Mouse (Mus musculus): ENCODE measurements at regions not wholly inside any gene's neighbourhood (a gene's known extent, or its start where the extent isn't known, plus 50 kb on each side); places are given as distances from the start of the nearest gene placed in this dataset.

DNA sequence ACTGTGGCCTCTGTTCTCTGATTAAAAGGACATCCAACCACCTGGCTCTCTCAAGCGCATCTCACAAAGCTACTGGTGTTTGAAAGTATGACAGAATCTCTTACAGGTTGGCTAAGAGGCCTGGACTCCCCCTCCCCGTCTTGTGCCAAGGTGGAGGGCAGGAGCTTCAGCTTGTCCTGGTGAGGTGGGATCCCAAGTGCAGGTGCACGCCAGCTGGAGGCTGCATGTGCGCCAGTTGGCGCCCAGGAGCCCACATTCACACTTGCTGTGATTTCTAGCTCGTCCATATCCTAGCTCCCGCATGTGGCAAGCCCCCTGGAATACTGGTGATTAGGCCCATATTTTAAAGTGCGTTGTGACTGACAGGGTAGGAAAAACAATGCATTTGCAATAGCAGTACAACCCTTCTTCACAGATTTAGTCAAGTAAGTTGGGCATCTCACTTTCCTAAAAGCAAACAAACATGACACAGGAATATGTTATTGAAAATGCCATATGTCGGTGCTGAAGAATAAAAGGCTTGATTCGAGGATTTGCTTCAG lies 292.8 kb upstream of the Tenm3 start:
- H3K4me1 ChIP-seq (ENCODE audit: control insufficient read depth, insufficient read depth, low read length): no peaks in the 10 kb centered on the region
- H3K4me2 ChIP-seq (ENCODE audit: low read depth, low read length): no peak overlapping the region
- WGBS: 81% methylated on average over 10 of the region's 10 CpGs
- no peaks in the 10 kb centered on the region for H3K27me3 ChIP-seq (ENCODE audit: control insufficient read depth, insufficient read depth, low read length)
- H3K27ac ChIP-seq (ENCODE audit: low read length): no peak overlapping the region
- no peak overlapping the region for H3K4me3 ChIP-seq (replicated peaks; ENCODE audit: low read length)
- ATAC-seq (ENCODE audit: insufficient read depth, low FRiP score): no peak
- H3K9me3 ChIP-seq (replicated peaks; ENCODE audit: control insufficient read depth, low read length): no peaks in the 10 kb centered on the region
- no peak overlapping the region for H3K9ac ChIP-seq (ENCODE audit: low read length)
- no peaks in the 10 kb centered on the region for H3K36me3 ChIP-seq (ENCODE audit: control insufficient read depth, insufficient read depth, low read length)

DNA sequence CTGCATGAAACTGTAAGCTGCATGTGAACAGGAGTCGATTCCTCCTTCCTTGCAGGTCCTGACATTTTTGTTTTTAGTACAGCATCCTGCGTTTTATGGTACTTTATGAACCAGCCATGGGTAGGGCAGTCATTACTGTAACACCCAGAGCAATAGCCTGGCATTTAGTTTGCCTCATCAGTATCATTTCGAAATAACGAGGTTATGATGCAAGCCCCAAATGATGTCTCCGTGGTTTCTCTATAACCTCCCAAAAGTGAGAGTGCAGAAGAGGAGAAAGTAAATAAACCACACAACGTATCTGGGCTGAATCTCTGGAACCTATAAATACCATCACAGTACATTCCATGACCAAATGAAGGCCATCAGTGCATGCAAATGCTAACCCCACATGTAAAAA lies 265.3 kb upstream of the Tenm3 start:
- H3K9me3 ChIP-seq (replicated peaks; ENCODE audit: control insufficient read depth, low read length): no peaks in the 10 kb centered on the region
- no peak for ATAC-seq (ENCODE audit: insufficient read depth, low FRiP score)
- no peak overlapping the region for H3K4me3 ChIP-seq (replicated peaks; ENCODE audit: low read length)
- WGBS: 74% methylated on average over 6 of the region's 6 CpGs
- no peak overlapping the region for H3K4me2 ChIP-seq (ENCODE audit: low read depth, low read length)
- no peaks in the 10 kb centered on the region for H3K4me1 ChIP-seq (ENCODE audit: control insufficient read depth, insufficient read depth, low read length)
- no peak overlapping the region for H3K9ac ChIP-seq (ENCODE audit: low read length)
- no peaks in the 10 kb centered on the region for H3K27me3 ChIP-seq (ENCODE audit: control insufficient read depth, insufficient read depth, low read length)
- H3K36me3 ChIP-seq (ENCODE audit: control insufficient read depth, insufficient read depth, low read length): no peaks in the 10 kb centered on the region
- H3K27ac ChIP-seq (ENCODE audit: low read length): no peak overlapping the region

DNA sequence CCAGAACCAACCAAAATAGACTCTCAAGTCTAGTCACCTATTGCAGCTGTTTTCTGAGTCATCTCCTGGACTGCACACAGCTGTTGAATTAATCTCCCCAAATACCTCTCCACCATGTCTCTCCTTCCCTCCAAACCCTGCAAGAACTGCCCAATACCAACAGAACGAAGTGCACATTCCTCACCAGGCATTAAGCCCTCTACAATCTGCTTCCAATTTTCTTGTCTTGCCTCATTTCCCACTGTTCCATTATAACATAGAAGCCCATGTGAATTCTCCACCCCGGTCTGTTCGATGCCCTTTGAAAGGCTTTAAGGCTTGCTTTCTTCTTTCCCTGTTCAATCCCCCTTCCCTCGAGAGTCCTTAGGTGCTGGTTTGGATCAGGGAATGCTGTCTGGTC lies 264.9 kb upstream of the Tenm3 start:
- H3K27me3 ChIP-seq (ENCODE audit: control insufficient read depth, insufficient read depth, low read length): no peaks in the 10 kb centered on the region
- H3K4me1 ChIP-seq (ENCODE audit: control insufficient read depth, insufficient read depth, low read length): no peaks in the 10 kb centered on the region
- no peaks in the 10 kb centered on the region for H3K36me3 ChIP-seq (ENCODE audit: control insufficient read depth, insufficient read depth, low read length)
- H3K4me3 ChIP-seq (replicated peaks; ENCODE audit: low read length): no peak overlapping the region
- no peak overlapping the region for H3K27ac ChIP-seq (ENCODE audit: low read length)
- WGBS: 75% methylated on average over 4 of the region's 4 CpGs
- H3K9me3 ChIP-seq (replicated peaks; ENCODE audit: control insufficient read depth, low read length): no peaks in the 10 kb centered on the region
- H3K9ac ChIP-seq (ENCODE audit: low read length): no peak overlapping the region
- ATAC-seq (ENCODE audit: insufficient read depth, low FRiP score): no peak
- no peak overlapping the region for H3K4me2 ChIP-seq (ENCODE audit: low read depth, low read length)

GRCm38 (mm10) chr8:49106531-49106930 lies 262.8 kb upstream of the Tenm3 start:
- H3K9me3 ChIP-seq (replicated peaks; ENCODE audit: control insufficient read depth, low read length): no peaks in the 10 kb centered on the region
- H3K4me2 ChIP-seq (ENCODE audit: low read depth, low read length): no peak overlapping the region
- no peak overlapping the region for H3K4me3 ChIP-seq (replicated peaks; ENCODE audit: low read length)
- no peaks in the 10 kb centered on the region for H3K27me3 ChIP-seq (ENCODE audit: control insufficient read depth, insufficient read depth, low read length)
- no peak for ATAC-seq (ENCODE audit: insufficient read depth, low FRiP score)
- no peaks in the 10 kb centered on the region for H3K36me3 ChIP-seq (ENCODE audit: control insufficient read depth, insufficient read depth, low read length)
- no peak overlapping the region for H3K27ac ChIP-seq (ENCODE audit: low read length)
- WGBS: 54% methylated on average over 3 of the region's 3 CpGs
- H3K4me1 ChIP-seq (ENCODE audit: control insufficient read depth, insufficient read depth, low read length): no peaks in the 10 kb centered on the region
- no peak overlapping the region for H3K9ac ChIP-seq (ENCODE audit: low read length)

- WGBS: 90% methylated on average over 7 of the region's 7 CpGs
- no peaks in the 10 kb centered on the region for H3K4me1 ChIP-seq (ENCODE audit: control insufficient read depth, insufficient read depth, low read length)
- H3K4me3 ChIP-seq (replicated peaks; ENCODE audit: low read length): no peak overlapping the region
- no peak overlapping the region for H3K27ac ChIP-seq (ENCODE audit: low read length)
- H3K9ac ChIP-seq (ENCODE audit: low read length): no peak overlapping the region
- H3K4me2 ChIP-seq (ENCODE audit: low read depth, low read length): no peak overlapping the region
- no peaks in the 10 kb centered on the region for H3K9me3 ChIP-seq (replicated peaks; ENCODE audit: control insufficient read depth, low read length)
- H3K27me3 ChIP-seq (ENCODE audit: control insufficient read depth, insufficient read depth, low read length): no peaks in the 10 kb centered on the region
- ATAC-seq (ENCODE audit: insufficient read depth, low FRiP score): no peak
- H3K36me3 ChIP-seq (ENCODE audit: control insufficient read depth, insufficient read depth, low read length): no peaks in the 10 kb centered on the region
Measured at GRCm38 (mm10) chr8:49101156-49101555, 257.4 kb upstream of the Tenm3 start.

GRCm38 (mm10) chr8:49084191-49084875 lies 240.6 kb upstream of the Tenm3 start:
- no peaks in the 10 kb centered on the region for H3K9me3 ChIP-seq (replicated peaks; ENCODE audit: control insufficient read depth, low read length)
- 84% methylated on average over 6 of the region's 6 CpGs for WGBS
- no peak overlapping the region for H3K27ac ChIP-seq (ENCODE audit: low read length)
- H3K27me3 ChIP-seq (ENCODE audit: control insufficient read depth, insufficient read depth, low read length): no peaks in the 10 kb centered on the region
- H3K9ac ChIP-seq (ENCODE audit: low read length): no peak overlapping the region
- no peaks in the 10 kb centered on the region for H3K36me3 ChIP-seq (ENCODE audit: control insufficient read depth, insufficient read depth, low read length)
- H3K4me1 ChIP-seq (ENCODE audit: control insufficient read depth, insufficient read depth, low read length): no peaks in the 10 kb centered on the region
- H3K4me3 ChIP-seq (replicated peaks; ENCODE audit: low read length): no peak overlapping the region
- ATAC-seq (ENCODE audit: insufficient read depth, low FRiP score): no peak
- no peak overlapping the region for H3K4me2 ChIP-seq (ENCODE audit: low read depth, low read length)

DNA sequence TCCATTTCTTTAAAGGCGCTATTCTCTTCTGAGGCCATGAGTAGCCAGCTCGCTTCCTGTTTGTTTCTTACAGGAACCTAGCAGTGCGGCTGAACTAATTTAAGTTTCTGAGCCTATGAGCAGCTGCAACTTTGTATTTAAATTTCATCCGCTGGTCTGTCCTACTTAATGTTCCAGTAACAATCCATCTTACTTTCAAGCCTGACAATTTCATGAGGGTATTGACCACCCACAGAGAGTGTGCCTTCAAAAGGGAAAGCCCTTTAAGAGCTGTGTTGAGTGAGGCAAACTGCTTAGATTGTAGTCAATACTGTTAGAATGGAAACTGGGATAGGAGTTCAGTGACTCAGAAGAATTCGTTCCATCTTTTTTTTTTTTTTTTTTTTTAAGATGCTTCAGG lies 225.7 kb upstream of the Tenm3 start:
- WGBS: 45% methylated on average over 5 of the region's 5 CpGs
- no peak overlapping the region for H3K4me3 ChIP-seq (replicated peaks; ENCODE audit: low read length)
- H3K4me2 ChIP-seq (ENCODE audit: low read depth, low read length): no peak overlapping the region
- H3K27ac ChIP-seq (ENCODE audit: low read length): no peak overlapping the region
- H3K27me3 ChIP-seq (ENCODE audit: control insufficient read depth, insufficient read depth, low read length): no peaks in the 10 kb centered on the region
- H3K36me3 ChIP-seq (ENCODE audit: control insufficient read depth, insufficient read depth, low read length): no peaks in the 10 kb centered on the region
- no peaks in the 10 kb centered on the region for H3K9me3 ChIP-seq (replicated peaks; ENCODE audit: control insufficient read depth, low read length)
- ATAC-seq (ENCODE audit: insufficient read depth, low FRiP score): no peak
- H3K9ac ChIP-seq (ENCODE audit: low read length): no peak overlapping the region
- no peaks in the 10 kb centered on the region for H3K4me1 ChIP-seq (ENCODE audit: control insufficient read depth, insufficient read depth, low read length)

DNA sequence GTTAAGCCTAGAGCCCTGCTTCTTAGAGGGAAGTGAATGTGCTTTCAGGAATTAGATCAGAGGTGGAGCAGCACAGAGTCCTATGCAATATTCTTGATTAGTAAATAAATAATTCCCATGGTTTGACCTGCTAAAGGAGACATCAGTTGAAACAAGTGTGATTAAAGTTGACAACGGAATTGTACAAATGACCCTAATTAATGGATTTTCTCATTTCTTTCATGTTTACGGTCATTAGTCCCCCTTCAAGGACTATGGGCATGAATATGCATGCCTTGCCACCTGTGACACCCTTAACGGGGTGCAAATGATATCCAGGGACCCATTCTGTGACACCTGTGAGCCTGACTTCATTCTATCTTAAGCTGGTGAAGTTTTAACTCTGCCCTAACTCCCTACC lies 219.5 kb upstream of the Tenm3 start:
- ATAC-seq (ENCODE audit: insufficient read depth, low FRiP score): no peak
- H3K27me3 ChIP-seq (ENCODE audit: control insufficient read depth, insufficient read depth, low read length): no peaks in the 10 kb centered on the region
- WGBS: 62% methylated on average over 3 of the region's 3 CpGs

DNA sequence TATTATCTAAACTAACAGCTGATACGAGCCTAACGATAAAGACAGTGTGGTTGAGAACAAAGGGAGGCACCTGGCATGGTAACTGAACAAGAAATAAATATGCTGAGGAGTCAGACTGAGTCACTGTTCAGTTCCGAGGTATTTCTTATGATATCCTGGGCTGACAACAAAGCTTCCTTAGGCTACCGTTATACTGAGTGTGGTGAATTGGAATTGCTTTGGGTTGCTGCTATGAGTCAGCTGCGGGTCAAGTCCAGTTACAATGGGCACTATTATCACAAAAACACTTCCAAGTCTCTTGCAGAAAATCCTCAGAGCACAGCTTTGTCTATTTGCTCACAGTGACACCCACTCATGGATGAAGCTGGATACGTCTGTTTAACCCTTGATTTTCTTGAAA lies 199.5 kb upstream of the Tenm3 start:
- Histone ChIP-seq H3K36me3 (ENCODE audit: control insufficient read depth, insufficient read depth, low read length) (no peaks in the 10 kb centered on the region), H3K4me1 (ENCODE audit: control insufficient read depth, insufficient read depth, low read length) (no peaks in the 10 kb centered on the region), H3K27me3 (ENCODE audit: control insufficient read depth, insufficient read depth, low read length) (no peaks in the 10 kb centered on the region), H3K4me2 (ENCODE audit: low read depth, low read length) (no peak overlapping the region), H3K27ac (ENCODE audit: low read length) (no peak overlapping the region), H3K4me3 (replicated peaks; ENCODE audit: low read length) (no peak overlapping the region), H3K9ac (ENCODE audit: low read length) (no peak overlapping the region), H3K9me3 (replicated peaks; ENCODE audit: control insufficient read depth, low read length) (no peaks in the 10 kb centered on the region)
- 74% methylated on average over 6 of the region's 6 CpGs for WGBS
- ATAC-seq (ENCODE audit: insufficient read depth, low FRiP score): no peak

More for the DNA sequence above, 219.5 kb upstream of the Tenm3 start:
- Histone ChIP-seq H3K36me3 (ENCODE audit: control insufficient read depth, insufficient read depth, low read length) (no peaks in the 10 kb centered on the region), H3K9ac (ENCODE audit: low read length) (no peak overlapping the region), H3K4me3 (replicated peaks; ENCODE audit: low read length) (no peak overlapping the region), H3K4me1 (ENCODE audit: control insufficient read depth, insufficient read depth, low read length) (no peaks in the 10 kb centered on the region), H3K4me2 (ENCODE audit: low read depth, low read length) (no peak overlapping the region), H3K9me3 (replicated peaks; ENCODE audit: control insufficient read depth, low read length) (no peaks in the 10 kb centered on the region), H3K27ac (ENCODE audit: low read length) (no peak overlapping the region)

Measured in stomach, embryonic 16.5 days (tissue).